Mouse (Mus musculus): Measurements from ENCODE around the gene Polr3a. TPM values are rescaled to one million over a fixed set of nuclear protein-coding genes. Genes with fewer than 3 reads are reported as not detected.
A peak's percentile ranks its signal among the peaks of the same experiment; 100 is the strongest.

Gene Polr3a
- 17.6 and 17.9 TPM in 2 replicates for polyA plus RNA-seq (2014; fragmentation: Nextera tagmentation; extraction: Ambion mirVana)

DNA sequence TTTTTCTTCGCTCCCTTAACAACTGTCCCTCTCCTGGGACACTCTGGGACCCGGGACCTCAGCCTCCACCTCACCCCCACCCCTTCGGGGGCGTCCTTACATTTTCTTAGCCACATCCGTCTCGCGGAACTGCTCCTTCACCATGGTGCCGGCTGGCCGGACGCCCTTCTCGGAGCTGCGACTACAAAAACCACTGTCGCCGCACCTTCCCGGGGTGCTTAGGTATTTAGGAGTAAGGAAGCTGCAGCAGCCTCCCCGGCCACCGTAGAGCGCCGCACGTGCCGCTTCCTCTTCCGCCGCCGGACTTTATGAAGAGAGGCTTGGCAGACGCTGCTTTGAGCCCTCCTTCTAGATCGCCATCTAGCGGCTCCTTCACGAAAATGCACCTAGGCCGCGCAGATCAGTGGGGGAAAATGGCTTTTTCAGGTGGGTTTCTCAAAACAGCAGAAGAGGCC lies at the start of gene Polr3a, which contains the start of gene Rps24:
Polr3a (minus strand) TSS at position 286 of the 455 bp plus-strand sequence.
Rps24 (plus strand) TSS at position 353 of the 455 bp plus-strand sequence.
- H3K27ac ChIP-seq (ENCODE audit: low read depth, low read length), result no peak within 1 kb of the TSS
- 0 out of 2 replicates have a peak, but pooled peaks cover 7% of the 10 kb centered on the region for H3K36me3 ChIP-seq (ENCODE audit: control insufficient read depth, insufficient read depth, low read length)
- DNase-seq (ENCODE audit: low spot score, missing footprints) (peak; percentile 99), ATAC-seq (ENCODE audit: low FRiP score) (peak; percentile 67)
- under 1% methylated on average over 30 of the region's 30 CpGs for WGBS
- peak within 1 kb of the TSS; percentile 81 for H3K9ac ChIP-seq (ENCODE audit: low read length)
- no peaks in the 10 kb centered on the region for H3K9me3 ChIP-seq (ENCODE audit: control insufficient read depth, low read length)
- H3K27me3 ChIP-seq (ENCODE audit: control insufficient read depth, insufficient read depth, low read length), result no peaks in the 10 kb centered on the region
- H3K4me2 ChIP-seq, result peak within 1 kb of the TSS; percentile 66
- peaks cover 11% of the 10 kb centered on the region for H3K4me1 ChIP-seq (ENCODE audit: control insufficient read depth, insufficient read depth, low read length)
- H3K4me3 ChIP-seq (ENCODE audit: low read depth, low read length), result peak within 1 kb of the TSS; percentile 84

DNA sequence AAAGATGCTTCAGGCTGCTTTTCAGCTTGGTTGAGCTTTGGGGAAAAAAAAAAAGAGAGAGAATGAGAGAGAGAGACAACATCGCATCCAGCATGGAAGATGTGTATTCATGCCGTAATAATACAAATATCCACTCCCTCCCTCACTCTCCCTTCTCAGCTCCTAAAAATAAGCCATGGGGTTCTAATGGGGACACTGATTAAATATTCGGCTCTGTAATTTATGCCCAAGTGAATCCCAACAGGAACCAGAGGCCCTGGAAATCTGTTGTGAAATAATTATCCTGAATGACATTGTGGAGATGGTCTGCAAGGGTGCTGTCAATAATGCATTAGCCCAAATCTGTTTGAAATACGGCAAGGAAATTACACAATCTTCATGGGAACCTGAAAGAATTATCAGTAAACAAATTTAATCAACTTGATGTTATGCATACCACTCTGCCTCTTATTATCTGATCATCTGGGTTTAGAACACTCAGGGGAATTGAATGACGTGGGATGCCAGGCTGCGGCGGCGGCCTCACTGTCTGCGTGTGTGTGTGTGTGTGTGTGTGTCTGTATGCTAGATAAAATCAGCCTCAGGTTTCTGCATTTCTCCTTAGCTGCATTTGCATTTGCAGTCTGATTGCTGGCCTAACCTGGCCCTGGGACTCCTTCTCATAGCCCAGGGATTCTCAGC lies 48.1 kb upstream of the Polr3a start:
- Histone ChIP-seq H3K27me3 (ENCODE audit: control insufficient read depth, insufficient read depth, low read length) (no peaks in the 10 kb centered on the region), H3K9me3 (ENCODE audit: control insufficient read depth, low read length) (no peaks in the 10 kb centered on the region), H3K4me2 (no peak overlapping the region), H3K4me1 (ENCODE audit: control insufficient read depth, insufficient read depth, low read length) (peaks cover 18% of the 10 kb centered on the region), H3K27ac (ENCODE audit: low read depth, low read length) (no peak overlapping the region), H3K4me3 (ENCODE audit: low read depth, low read length) (no peak overlapping the region), H3K36me3 (ENCODE audit: control insufficient read depth, insufficient read depth, low read length) (no peaks in the 10 kb centered on the region), H3K9ac (ENCODE audit: low read length) (no peak overlapping the region)
- WGBS, result 70% methylated on average over 9 of the region's 9 CpGs
- ATAC-seq (ENCODE audit: low FRiP score), result peak; percentile 42; the same call in 1 of the 2 replicates
- no peak for DNase-seq (ENCODE audit: low spot score, missing footprints)

DNA sequence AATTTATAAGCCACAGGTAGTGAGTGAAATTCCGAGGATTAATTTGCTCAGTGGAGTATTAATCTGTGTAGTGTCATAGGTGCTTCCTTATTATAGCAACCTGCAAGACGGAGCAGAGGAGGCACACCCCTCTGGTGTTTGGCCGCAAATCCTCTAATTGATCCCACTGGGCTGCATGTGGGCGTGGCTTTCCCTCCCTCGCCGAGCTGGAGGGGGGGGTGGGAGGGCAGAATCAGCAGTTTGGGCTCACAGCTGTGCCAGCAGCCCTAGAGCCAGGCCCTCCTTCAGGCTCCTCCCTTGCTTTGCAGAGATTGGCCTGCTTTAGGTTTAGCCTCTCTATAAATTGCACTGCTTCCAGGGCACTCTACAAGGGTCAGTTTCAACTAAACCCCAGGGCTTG lies 43.4 kb upstream of the Polr3a start:
- Histone ChIP-seq H3K9ac (ENCODE audit: low read length) (no peak overlapping the region), H3K27ac (ENCODE audit: low read depth, low read length) (no peak overlapping the region), H3K36me3 (ENCODE audit: control insufficient read depth, insufficient read depth, low read length) (no peaks in the 10 kb centered on the region), H3K9me3 (ENCODE audit: control insufficient read depth, low read length) (no peaks in the 10 kb centered on the region), H3K4me2 (0 out of 2 replicates have a peak overlapping the region, but pooled peaks have one; percentile 13), H3K27me3 (ENCODE audit: control insufficient read depth, insufficient read depth, low read length) (no peaks in the 10 kb centered on the region), H3K4me3 (ENCODE audit: low read depth, low read length) (no peak overlapping the region), H3K4me1 (ENCODE audit: control insufficient read depth, insufficient read depth, low read length) (peaks cover 27% of the 10 kb centered on the region)
- ATAC-seq (ENCODE audit: low FRiP score) (peak; percentile 81), DNase-seq (ENCODE audit: low spot score, missing footprints) (peak; percentile 91)
- WGBS, result 3% methylated on average over 6 of the region's 6 CpGs

DNA sequence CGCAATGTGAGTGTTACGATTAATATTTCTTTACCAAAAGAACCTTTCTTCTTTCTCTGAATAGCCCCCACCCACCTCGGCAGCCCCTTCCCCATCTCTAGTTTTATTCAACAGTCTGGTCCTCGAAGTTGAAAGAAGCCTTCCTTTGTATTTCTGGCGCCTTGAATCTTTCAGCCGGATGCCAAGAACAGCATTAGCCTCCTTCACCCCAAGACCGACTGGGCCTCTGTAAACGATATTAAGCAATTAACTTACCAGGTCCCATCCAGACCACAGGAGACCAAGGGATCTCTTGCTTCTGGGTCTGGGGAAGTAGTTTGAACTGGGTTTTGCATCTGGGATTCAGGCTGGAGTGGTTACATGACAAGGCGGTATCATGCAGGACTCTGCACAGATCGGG lies 39.6 kb upstream of the Polr3a start:
- Histone ChIP-seq H3K36me3 (ENCODE audit: control insufficient read depth, insufficient read depth, low read length) (no peaks in the 10 kb centered on the region), H3K9ac (ENCODE audit: low read length) (no peak overlapping the region), H3K4me3 (ENCODE audit: low read depth, low read length) (no peak overlapping the region), H3K9me3 (ENCODE audit: control insufficient read depth, low read length) (no peaks in the 10 kb centered on the region), H3K4me2 (no peak overlapping the region), H3K4me1 (ENCODE audit: control insufficient read depth, insufficient read depth, low read length) (peaks cover 20% of the 10 kb centered on the region), H3K27me3 (ENCODE audit: control insufficient read depth, insufficient read depth, low read length) (no peaks in the 10 kb centered on the region), H3K27ac (ENCODE audit: low read depth, low read length) (no peak overlapping the region)
- DNase-seq (ENCODE audit: low spot score, missing footprints), result no peak
- WGBS, result 71% methylated on average over 10 of the region's 10 CpGs
- ATAC-seq (ENCODE audit: low FRiP score), result no peak

DNA sequence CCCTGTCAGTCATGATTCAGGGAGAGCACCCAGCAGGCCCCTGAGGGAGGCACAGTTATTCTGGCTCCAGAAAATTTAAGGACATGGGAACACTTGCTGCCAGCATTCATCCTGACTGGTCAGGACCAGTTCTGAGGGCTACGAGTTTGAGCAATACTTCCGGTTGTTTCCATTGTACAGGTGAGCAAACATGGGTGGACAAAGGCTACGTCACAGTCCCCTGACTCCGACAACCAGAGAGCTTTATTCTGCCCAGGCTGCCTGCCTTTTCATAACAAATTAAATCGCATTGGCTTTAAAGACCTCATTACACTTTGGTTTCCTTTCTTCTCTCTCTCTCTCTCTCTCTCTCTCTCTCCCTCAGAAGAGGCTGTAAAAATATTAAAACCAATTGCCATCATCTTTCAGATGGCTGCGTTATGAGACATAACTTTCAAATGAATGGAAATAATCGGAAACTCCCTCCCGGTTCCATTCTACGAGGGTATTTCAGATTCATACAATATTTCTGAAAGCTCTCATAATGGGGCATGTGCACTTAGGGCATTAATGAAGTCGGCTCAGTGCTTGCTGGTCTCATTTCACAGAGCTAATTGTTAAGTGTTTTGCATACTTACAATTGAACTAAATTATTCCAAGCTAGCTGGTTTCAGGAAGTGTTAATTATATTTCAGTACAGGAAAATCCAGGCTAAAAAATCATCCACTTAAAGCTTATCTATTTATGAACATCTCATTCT lies 39.0 kb upstream of the Polr3a start:
- ATAC-seq (ENCODE audit: low FRiP score) (no peak), DNase-seq (ENCODE audit: low spot score, missing footprints) (no peak)
- H3K36me3 ChIP-seq (ENCODE audit: control insufficient read depth, insufficient read depth, low read length), result no peaks in the 10 kb centered on the region
- H3K4me1 ChIP-seq (ENCODE audit: control insufficient read depth, insufficient read depth, low read length), result peaks cover 17% of the 10 kb centered on the region
- H3K9me3 ChIP-seq (ENCODE audit: control insufficient read depth, low read length), result no peaks in the 10 kb centered on the region
- H3K4me3 ChIP-seq (ENCODE audit: low read depth, low read length), result no peak overlapping the region
- 63% methylated on average over 10 of the region's 10 CpGs for WGBS
- H3K4me2 ChIP-seq, result no peak overlapping the region
- H3K9ac ChIP-seq (ENCODE audit: low read length), result no peak overlapping the region
- no peaks in the 10 kb centered on the region for H3K27me3 ChIP-seq (ENCODE audit: control insufficient read depth, insufficient read depth, low read length)
- no peak overlapping the region for H3K27ac ChIP-seq (ENCODE audit: low read depth, low read length)

DNA sequence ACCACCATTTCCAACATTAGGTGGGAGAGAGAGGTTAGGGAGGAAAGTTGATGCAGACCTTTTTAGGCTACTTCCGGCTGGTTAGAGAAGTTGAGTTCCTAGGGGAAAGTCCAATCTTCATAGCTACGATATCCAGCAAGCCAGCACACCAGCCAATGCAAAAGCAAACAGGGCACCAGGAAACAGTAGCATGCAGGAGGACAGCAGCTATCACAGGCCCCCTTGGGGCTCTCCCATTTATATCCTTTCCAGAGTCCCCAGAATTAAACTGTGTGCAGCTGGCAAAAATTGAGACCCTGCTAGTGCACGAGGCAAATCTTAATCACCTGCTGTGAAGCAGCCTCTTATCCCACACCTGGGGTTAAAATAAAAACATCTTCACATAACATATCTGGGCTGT lies 38.3 kb upstream of the Polr3a start:
- DNase-seq (ENCODE audit: low spot score, missing footprints) (no peak), ATAC-seq (ENCODE audit: low FRiP score) (no peak)
- Histone ChIP-seq H3K9me3 (ENCODE audit: control insufficient read depth, low read length) (no peaks in the 10 kb centered on the region), H3K27me3 (ENCODE audit: control insufficient read depth, insufficient read depth, low read length) (no peaks in the 10 kb centered on the region), H3K36me3 (ENCODE audit: control insufficient read depth, insufficient read depth, low read length) (no peaks in the 10 kb centered on the region), H3K4me1 (ENCODE audit: control insufficient read depth, insufficient read depth, low read length) (peaks cover 10% of the 10 kb centered on the region), H3K27ac (ENCODE audit: low read depth, low read length) (no peak overlapping the region), H3K9ac (ENCODE audit: low read length) (no peak overlapping the region), H3K4me3 (ENCODE audit: low read depth, low read length) (no peak overlapping the region), H3K4me2 (no peak overlapping the region)
- WGBS, result 71% methylated on average over 3 of the region's 3 CpGs

DNA sequence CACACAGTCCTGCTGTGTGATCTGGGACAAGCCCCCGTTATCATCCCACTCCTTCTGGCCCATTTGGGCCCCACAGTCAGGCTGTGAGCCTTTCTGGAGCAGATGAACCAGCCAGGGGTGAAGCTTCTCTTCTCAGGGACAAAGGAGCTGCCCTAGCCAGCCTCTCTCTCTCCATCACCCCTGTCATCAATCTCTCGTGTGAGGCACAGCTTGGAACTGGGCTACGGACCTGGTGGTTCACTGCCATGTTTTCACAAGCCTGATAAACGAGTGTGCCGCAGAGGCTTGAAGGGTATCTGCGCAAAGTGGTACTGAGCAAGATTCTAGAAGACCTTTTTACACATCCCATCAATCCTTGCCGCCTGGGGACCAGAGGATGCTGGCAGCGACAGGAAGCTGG lies 34.7 kb upstream of the Polr3a start:
- 81% methylated on average over 8 of the region's 8 CpGs for WGBS
- no peaks in the 10 kb centered on the region for H3K27me3 ChIP-seq (ENCODE audit: control insufficient read depth, insufficient read depth, low read length)

DNA sequence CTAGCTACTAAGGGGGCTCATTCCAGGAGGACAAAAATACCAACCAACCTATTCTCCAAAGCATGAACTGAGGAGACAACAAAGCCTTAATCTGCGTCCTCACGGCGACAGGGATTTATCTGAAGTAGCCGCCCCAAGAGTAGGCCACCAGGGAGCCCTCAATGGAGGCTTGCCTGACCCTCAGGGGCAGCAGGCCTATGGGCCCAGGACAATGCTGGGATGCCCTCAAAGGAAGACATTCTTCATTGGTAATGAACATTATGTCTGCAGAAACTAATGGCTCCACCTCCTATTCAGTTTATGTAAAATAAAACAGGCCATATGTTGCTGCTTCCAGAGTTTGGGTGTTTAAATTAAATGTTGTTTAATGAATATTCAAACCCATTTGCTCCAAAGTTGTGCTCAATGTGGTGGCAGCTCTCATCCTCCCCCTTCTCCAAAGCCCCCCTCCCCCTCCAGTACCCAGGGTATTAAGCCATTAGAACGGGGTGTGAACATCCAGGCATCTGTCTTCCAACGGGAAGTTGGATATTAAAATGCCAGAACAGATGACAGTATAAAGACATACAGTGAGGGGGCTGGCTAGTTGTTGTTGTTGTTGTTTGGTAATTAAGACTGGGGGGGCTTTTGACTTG lies 25.8 kb upstream of the Polr3a start:
- no peak for DNase-seq (ENCODE audit: low spot score, missing footprints)
- Histone ChIP-seq H3K9ac (ENCODE audit: low read length) (no peak overlapping the region), H3K4me1 (ENCODE audit: control insufficient read depth, insufficient read depth, low read length) (peaks cover 19% of the 10 kb centered on the region), H3K36me3 (ENCODE audit: control insufficient read depth, insufficient read depth, low read length) (no peaks in the 10 kb centered on the region), H3K4me2 (no peak overlapping the region), H3K4me3 (ENCODE audit: low read depth, low read length) (no peak overlapping the region), H3K27me3 (ENCODE audit: control insufficient read depth, insufficient read depth, low read length) (no peaks in the 10 kb centered on the region), H3K27ac (ENCODE audit: low read depth, low read length) (no peak overlapping the region), H3K9me3 (ENCODE audit: control insufficient read depth, low read length) (peaks cover 6% of the 10 kb centered on the region; the same call in 1 of the 2 replicates)
- 58% methylated on average over 6 of the region's 6 CpGs for WGBS
- ATAC-seq (ENCODE audit: low FRiP score), result 0 out of 2 replicates have a peak, but pooled peaks have one; percentile 30

More for the DNA sequence above, 34.7 kb upstream of the Polr3a start:
- no peak overlapping the region for H3K27ac ChIP-seq (ENCODE audit: low read depth, low read length)
- H3K4me3 ChIP-seq (ENCODE audit: low read depth, low read length), result no peak overlapping the region
- no peaks in the 10 kb centered on the region for H3K36me3 ChIP-seq (ENCODE audit: control insufficient read depth, insufficient read depth, low read length)
- peaks cover 1% of the 10 kb centered on the region; the same call in 1 of the 2 replicates for H3K4me1 ChIP-seq (ENCODE audit: control insufficient read depth, insufficient read depth, low read length)
- no peak for ATAC-seq (ENCODE audit: low FRiP score)
- no peak for DNase-seq (ENCODE audit: low spot score, missing footprints)
- H3K4me2 ChIP-seq, result no peak overlapping the region
- no peak overlapping the region for H3K9ac ChIP-seq (ENCODE audit: low read length)
- no peaks in the 10 kb centered on the region for H3K9me3 ChIP-seq (ENCODE audit: control insufficient read depth, low read length)

Data from midbrain, embryonic 11.5 days (tissue).